Mouse (Mus musculus): ENCODE results near the gene Fam186a. TPM values are rescaled to one million over a fixed set of nuclear protein-coding genes. Genes with fewer than 3 reads are reported as not detected.
"Not testable (repeated sequence)": the region's sequence is repeated elsewhere in the genome, so short reads cannot be mapped to it uniquely, and the experiment has no call there.

Gene Fam186a
- not detected for total RNA-seq (2021)

GRCm38 (mm10) chr15:99966961-99967360 is at the start of gene Fam186a:
Gene Fam186a, minus strand, starts transcription at chr15:99967061.
- intact Hi-C loops (cut with DNase I), result no loop called here
- no peak for DNase-seq (ENCODE audit: extremely low spot score in 1 of 2, low spot score in 2 of 2)

DNA sequence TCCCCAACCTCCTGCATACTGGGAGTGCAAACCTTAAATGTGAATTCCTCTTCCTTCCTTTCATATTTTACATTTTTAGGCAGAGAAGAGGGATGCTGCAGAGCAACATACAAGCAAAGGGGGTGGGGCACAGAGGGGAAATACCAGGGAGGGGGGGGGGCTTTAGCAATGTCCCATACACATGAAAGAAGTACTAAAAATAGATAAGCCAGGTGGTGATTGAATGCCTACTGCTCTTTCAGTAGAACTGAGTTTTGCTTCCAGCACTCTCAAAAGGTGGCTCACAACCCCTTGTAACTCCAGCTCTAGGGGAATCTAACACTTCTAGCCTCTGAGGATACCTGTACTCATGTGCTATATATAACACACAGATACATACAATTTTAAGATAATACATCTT is 39.3 kb upstream of the Fam186a start:
- intact Hi-C loops (cut with DNase I), result no loop called here
- no peak for DNase-seq (ENCODE audit: extremely low spot score in 1 of 2, low spot score in 2 of 2)

GRCm38 (mm10) chr15:100004677-100005273 is 37.9 kb upstream of the Fam186a start:
- DNase-seq (ENCODE audit: extremely low spot score in 1 of 2, low spot score in 2 of 2), result no peak
- intact Hi-C loops (cut with DNase I), result no loop called here

DNA sequence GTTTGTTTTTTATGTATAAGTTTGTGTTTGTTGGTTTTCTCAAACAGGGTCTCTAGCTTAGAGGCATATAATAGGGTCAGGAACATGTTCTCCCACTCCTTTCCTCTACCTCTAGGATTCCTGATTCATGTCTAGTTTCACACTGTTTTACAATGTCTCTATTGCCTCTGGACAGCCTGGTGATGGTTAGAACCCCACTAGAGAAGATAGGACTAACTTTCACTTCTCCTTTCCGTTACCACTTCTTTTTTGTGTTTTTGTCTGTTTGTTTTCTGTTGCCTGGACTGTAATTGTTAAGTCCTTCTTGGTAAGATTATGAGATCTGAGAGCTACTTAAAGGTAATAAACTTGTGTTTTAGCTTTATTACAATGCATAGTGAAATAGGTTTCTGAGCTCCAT is 32.5 kb upstream of the Fam186a start:
- intact Hi-C loops (cut with DNase I), result no loop called here

DNA sequence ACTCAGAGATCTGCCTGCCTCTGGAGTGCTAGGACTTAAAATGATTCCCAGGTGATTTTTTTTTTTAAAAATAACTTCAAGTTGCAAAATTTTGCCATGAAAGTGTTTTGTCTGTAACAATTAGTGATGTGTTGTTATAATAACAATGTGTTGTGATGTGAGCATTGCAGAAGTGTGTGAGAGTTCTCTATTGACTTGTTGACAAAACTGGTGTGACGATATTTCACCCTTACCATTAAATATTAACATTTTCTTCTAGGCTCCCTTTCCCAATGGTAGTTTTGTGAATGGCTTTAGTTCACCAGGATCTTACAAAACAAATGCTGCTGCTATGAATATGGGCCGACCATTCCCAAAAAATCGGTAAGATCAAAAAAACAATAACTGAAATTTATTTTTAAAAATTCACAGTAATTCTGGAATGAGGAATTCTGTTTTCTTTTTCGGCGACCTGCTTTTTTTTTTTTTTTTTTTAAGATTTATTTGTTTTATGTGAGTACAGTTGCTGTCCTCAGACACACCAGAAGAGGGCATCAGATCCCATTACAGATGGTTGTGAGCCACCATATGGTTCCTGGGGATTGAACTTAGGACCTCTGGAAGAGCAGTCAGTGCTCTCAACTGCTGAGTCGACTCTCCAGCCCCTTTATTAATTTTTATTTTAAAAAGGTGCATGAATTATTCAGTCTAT is 30.4 kb upstream of the Fam186a start:
- intact Hi-C loops (cut with DNase I), result no loop called here
- no peak for DNase-seq (ENCODE audit: extremely low spot score in 1 of 2, low spot score in 2 of 2)

More for the DNA sequence above, 32.5 kb upstream of the Fam186a start:
- DNase-seq (ENCODE audit: extremely low spot score in 1 of 2, low spot score in 2 of 2), result no peak

DNA sequence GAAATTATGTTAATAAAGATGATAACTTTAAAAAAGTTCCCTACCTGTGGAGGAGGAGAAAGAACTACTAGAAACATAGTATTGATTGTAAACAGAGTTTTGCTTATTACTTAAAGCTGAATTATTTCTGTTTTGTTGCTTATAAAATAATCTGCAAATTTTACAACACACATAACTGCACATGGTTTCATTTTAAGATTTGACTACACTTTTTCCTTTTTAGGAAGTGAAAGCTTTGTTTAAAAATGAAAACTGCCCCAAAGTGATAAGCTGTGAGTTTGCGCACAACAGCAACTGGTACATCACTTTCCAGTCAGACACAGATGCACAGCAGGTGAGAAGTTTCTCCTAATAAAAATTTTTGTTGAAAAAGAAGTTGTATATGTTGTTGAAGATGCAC is 26.2 kb upstream of the Fam186a start:
- intact Hi-C loops (cut with DNase I), result no loop called here
- no peak for DNase-seq (ENCODE audit: extremely low spot score in 1 of 2, low spot score in 2 of 2)

GRCm38 (mm10) chr15:99979715-99980114 is 12.9 kb upstream of the Fam186a start:
- no peak for DNase-seq (ENCODE audit: extremely low spot score in 1 of 2, low spot score in 2 of 2)
- intact Hi-C loops (cut with DNase I), result no loop called here

DNA sequence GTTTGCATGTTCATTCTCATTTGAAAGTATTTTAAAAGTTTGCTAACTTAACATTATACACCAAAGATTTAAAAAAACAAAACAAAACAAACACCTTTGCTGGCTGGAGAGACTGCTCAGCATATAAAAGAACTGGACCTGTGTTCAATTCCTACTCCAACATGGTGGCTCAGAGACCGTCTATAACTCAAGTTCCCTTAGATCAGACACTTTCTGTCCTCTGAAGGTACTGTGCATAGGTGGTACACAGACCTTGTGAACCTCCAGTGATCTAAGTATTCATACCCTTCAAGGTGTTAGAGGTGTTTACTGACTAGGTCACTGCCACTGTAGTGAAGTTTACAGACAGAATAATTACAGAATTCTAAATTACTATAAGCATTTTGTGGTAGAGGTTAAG is 12.4 kb upstream of the Fam186a start:
- no peak for DNase-seq (ENCODE audit: extremely low spot score in 1 of 2, low spot score in 2 of 2)
- intact Hi-C loops (cut with DNase I), result no loop called here

GRCm38 (mm10) chr15:99976121-99976520 is 9.3 kb upstream of the Fam186a start:
- intact Hi-C loops (cut with DNase I); DNase-seq (ENCODE audit: extremely low spot score in 1 of 2, low spot score in 2 of 2): not testable (repeated sequence)

GRCm38 (mm10) chr15:99974476-99975220 is 7.8 kb upstream of the Fam186a start:
- DNase-seq (ENCODE audit: extremely low spot score in 1 of 2, low spot score in 2 of 2), result no peak
- intact Hi-C loops (cut with DNase I), result no loop called here

DNA sequence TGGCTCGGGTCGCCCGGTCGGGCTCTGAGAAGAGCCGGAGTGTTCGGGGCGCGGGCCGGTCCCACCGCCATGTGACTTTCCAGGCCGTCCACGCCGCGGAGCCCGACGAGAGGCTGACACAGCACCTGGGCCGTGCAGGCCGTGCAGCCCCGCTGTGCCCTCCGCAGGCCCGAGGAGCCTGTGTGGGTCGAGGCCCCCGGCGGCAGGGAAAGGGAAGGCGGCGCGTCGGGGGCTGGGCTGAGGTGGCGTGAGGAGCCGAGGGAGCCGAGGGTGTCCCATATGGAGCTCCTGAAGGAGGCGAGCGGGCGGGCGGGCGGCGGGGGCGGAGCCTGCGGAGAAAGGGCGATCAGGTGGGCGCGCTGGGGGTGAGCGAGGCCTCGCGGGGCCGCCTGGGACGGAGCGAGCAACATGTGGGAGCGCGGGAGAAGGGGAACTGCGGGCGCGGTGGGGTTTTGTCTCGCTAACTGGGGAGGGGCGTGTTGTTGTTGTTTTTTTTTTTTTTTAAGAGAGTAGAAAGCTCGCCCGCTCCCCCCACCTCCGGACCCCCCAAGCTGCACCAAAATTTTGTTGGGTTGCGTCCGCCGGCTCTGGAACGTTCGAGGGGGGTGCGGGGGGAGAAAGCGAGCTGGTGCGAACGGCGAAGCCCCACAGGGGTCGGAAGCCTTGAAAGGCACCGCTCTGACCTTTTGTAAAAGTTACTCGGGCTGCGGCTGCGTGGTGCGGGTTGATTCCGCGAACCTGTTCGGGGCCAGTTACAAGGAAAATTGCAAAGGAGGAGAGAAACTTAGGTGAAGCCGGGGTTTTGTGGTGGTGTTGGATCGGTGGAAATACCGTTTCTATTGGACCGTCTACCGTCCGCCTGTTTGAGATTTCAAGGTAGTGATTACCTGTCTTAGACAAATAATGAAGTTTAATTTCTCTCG is 6.4 kb upstream of the Fam186a start:
- DNase-seq (ENCODE audit: extremely low spot score in 1 of 2, low spot score in 2 of 2), result peak; percentile 8 to 82
- intact Hi-C loops (cut with DNase I), result no loop called here

- intact Hi-C loops (cut with DNase I), result no loop called here
- DNase-seq (ENCODE audit: extremely low spot score in 1 of 2, low spot score in 2 of 2), result peak; percentile 92 to 98
Observed at GRCm38 (mm10) chr15:99972361-99972988, 5.6 kb upstream of the Fam186a start.

DNA sequence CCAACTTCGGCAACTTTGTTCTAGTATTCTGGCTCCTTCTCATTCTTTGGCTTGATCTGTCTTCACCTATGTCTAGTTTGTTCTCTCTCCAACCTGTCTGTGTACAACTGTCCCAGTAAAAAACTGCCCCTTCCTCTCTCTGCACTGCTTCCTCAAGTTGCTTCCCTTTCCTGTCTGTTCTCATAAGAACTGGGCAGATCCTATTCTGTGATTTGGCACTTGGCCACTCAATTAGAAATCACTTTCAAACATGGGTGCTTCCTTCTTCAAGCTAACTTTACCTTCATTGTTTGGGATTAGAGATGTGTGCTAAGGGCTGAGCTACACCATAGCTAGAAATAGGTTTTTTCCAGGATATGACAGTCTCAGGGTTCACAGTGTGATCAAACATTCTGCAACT is 3.7 kb upstream of the Fam186a start:
- no peak for DNase-seq (ENCODE audit: extremely low spot score in 1 of 2, low spot score in 2 of 2)
- intact Hi-C loops (cut with DNase I), result no loop called here

DNA sequence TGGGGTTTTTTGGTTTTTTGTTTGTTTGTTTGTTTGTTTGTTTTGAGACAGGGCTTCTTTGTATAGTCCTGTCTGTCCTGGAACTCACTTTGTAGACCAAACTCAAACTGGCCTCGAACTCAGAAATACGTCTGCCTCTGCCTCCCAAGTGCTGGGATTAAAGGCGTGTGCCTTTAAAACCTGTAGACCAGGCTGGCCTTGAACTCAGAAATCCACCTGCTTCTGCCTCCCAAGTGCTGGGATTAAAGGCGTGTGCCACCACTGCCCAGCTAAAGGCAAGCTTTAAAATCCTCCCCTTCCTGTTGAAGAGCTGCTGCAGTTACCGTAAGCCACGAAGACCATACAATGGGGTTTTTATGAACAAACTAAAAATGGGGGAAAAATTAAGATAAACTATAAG is 2.9 kb upstream of the Fam186a start, which contains the start of gene Larp4:
Gene Larp4 (plus strand): TSS at position 301 of the 400 bp plus-strand sequence.
- intact Hi-C loops (cut with DNase I), result not testable (repeated sequence)

DNA sequence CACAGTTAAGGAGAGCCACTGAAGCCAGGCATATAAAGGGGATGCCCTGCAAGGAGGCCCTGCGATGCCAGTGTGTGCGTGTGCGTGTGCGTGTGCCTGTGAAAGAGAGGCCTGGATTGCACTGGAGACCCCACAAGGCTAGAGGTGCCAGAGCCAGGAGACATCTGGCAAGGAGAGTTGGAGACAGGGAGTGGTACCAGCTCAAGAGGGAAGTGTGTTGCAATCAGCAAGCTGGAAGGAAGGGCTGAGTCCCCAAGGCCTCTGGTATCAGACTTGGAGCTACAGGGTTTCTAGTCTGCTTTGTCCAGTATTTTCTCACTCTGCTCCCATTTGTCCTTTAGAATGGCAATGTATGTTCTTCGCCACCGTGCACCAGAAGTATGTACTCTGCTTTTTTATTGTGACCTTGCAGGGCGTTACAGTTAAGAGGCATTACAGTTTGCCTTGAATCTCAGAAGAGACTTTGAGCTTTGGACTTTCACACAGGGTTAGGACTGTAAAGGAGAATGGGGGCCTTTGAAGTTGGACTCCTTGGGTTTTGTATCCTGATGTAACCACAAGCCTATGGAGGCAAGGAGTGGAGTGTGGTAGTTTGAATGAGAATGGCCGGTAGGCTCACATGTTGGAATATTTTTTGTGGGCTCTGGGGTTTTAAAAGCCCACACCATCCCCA is 1.6 kb downstream of the Fam186a start:
- no peak for DNase-seq (ENCODE audit: extremely low spot score in 1 of 2, low spot score in 2 of 2)
- intact Hi-C loops (cut with DNase I), result no loop called here

More for the DNA sequence above, 2.9 kb upstream of the Fam186a start, which contains the start of gene Larp4:
- DNase-seq (ENCODE audit: extremely low spot score in 1 of 2, low spot score in 2 of 2), result not testable (repeated sequence)

- intact Hi-C loops (cut with DNase I), result no loop called here
- DNase-seq (ENCODE audit: extremely low spot score in 1 of 2, low spot score in 2 of 2), result no peak
Observed at GRCm38 (mm10) chr15:99955324-99955723, 11.5 kb downstream of the Fam186a start.

- no peak for DNase-seq (ENCODE audit: extremely low spot score in 1 of 2, low spot score in 2 of 2)
- intact Hi-C loops (cut with DNase I), result no loop called here
Observed at GRCm38 (mm10) chr15:99940970-99941630, 25.8 kb downstream of the Fam186a start.
